Mouse (Mus musculus) urinary bladder, postnatal 14 days (tissue): ENCODE results near the gene Alox15.
A peak's percentile ranks its signal among the peaks of the same experiment; 100 is the strongest.
"Not testable (repeated sequence)": the region's sequence is repeated elsewhere in the genome, so short reads cannot be mapped to it uniquely, and the experiment has no call there.

ENCODE experiments used
- DNase-seq: peaks from one replicate; pipeline ENCODE4 v3.0.0; 2021; ENCODE audit warnings: low spot score

Alox15 gene

DNA sequence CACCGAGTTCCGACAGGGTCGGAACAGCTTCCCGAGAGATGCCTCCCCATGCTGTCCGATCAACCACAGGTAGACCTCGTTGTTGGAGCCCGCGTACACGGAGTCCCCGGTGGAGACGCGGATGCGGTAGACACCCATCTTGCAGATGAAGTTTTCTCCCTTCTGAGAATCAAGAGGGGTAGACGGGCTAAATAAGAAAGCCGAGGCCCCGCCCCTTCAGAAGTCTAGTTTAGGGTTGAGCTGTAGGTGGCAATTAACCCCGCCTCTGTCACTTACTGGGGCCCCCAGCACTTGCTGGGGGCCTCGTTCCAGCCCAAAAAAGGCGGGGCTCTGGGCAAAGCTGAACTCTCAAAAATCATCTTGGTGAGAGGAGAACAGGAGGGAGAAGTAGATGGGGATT is at the start of gene Alox15:
Alox15 (minus strand) TSS at position 164 of the 400 bp plus-strand sequence.
- no peak for DNase-seq

DNA sequence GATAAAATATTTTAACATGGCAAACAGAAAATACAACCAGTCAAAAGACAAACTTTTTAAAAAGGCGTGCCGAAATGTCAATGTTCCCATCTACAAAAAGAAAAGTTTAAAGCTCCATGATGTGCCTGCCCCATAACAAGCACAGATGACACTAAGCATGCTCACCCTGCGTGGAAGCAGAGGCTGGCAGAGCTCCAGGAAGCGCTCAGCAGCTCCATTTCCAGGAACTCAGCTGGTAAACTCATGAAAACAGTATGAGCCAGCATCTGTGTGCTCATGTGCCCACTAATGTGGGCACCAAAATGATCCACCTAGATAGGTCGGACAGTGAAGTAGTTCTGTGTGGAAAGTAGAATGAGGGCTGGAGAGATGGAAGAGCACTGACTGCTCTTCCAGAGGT is 37.6 kb upstream of the Alox15 start:
- DNase-seq, result no peak

GRCm38 (mm10) chr11:70387436-70387835 is 35.6 kb upstream of the Alox15 start:
- no peak for DNase-seq

- DNase-seq, result no peak
Measured at GRCm38 (mm10) chr11:70384136-70384535, 32.3 kb upstream of the Alox15 start.

GRCm38 (mm10) chr11:70381330-70381729 is 29.5 kb upstream of the Alox15 start:
- DNase-seq, result no peak

DNA sequence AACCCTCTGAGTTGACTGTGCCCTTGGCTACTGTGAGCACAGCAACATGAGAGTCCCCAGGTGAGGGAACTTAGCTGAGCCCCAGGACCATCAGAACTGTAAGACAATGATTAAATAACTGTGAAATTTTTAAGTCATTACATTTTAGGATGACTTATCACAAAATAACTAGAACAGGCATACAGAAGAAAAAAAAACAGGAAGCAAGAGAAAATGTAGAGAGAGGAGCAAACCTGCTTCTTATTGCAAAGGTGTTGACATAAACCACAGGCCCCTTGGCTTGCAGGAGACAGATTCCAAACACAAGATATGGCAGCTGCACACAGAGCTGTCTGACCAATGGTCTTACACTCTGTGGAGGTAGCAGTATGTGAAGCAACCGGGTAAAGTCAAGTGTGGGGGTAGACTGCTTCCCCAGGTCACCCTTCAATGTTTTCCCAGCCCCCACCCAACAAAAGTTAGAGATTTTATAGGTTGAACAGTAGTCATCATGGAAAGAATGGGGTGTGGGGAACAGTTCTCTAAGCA is 28.7 kb upstream of the Alox15 start:
- no peak for DNase-seq

DNA sequence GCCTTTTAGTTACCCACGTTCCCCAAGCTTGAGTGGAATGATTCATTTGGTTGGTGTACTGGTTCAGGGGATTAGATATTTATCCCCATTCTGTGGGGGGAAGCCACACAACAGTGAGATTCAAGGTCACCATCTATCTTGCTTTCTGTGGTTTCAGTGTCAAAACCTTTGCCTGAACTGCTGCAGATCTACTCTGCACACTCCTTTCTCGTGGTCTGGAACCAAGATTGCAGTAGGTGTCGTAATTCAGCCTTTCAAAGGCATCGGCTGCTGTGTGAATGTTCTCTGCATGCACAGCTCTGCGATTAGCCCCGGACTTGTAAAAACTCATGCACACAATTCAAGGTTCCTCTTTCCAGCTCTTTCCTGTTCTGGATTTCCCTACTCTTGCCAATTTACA is 24.2 kb upstream of the Alox15 start:
- DNase-seq, result no peak

- no peak for DNase-seq
Measured at GRCm38 (mm10) chr11:70374302-70374701, 22.5 kb upstream of the Alox15 start.

GRCm38 (mm10) chr11:70372849-70373557 is 21.2 kb upstream of the Alox15 start:
- DNase-seq, result no peak

GRCm38 (mm10) chr11:70372396-70372795 is 20.6 kb upstream of the Alox15 start:
- DNase-seq, result no peak

- DNase-seq, result not testable (repeated sequence)
Measured at GRCm38 (mm10) chr11:70368626-70369025, 16.8 kb upstream of the Alox15 start.

- DNase-seq, result not testable (repeated sequence)
Measured at GRCm38 (mm10) chr11:70367701-70368100, 15.9 kb upstream of the Alox15 start.

DNA sequence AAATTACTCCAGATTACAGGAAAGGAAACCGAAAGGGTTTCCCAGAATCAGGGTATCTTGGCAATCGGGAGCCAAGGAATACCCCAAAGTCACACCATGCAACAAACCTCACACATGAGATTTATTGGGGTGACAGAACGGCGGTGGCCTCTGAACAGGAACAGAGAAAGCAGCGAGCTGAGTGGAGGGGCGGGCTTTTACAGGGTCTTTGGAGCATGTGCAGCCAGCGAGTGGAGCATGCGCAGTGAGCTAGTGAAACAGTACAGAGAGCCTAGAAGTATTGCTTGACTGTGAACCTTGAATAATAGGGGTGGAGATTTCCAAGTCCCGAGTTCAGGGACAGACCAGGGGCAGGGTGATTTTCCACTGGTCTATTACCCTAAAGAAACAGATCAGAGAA is 3.2 kb downstream of the Alox15 start:
- DNase-seq, result no peak

DNA sequence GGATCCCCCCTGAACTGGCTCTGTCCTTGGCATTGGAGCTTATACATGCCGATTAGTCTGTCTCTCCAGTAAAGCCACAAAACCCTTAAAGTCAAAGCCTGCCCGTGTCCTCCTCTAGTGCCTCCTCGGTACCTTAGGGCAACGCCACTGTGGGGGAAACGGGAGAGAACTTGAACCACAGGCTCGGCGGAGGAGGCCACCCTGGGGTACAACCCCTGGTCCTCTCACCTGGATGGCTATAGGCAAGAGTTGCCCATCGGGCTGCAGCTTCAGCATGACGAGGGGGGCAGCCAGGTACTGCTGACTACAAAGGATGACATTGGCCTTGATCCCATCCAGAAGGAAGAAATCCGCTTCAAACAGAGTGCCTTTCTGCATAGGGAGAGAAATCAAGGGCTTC is 4.0 kb downstream of the Alox15 start:
- DNase-seq, result no peak

GRCm38 (mm10) chr11:70345546-70345945 is 6.3 kb downstream of the Alox15 start:
- DNase-seq, result no peak

DNA sequence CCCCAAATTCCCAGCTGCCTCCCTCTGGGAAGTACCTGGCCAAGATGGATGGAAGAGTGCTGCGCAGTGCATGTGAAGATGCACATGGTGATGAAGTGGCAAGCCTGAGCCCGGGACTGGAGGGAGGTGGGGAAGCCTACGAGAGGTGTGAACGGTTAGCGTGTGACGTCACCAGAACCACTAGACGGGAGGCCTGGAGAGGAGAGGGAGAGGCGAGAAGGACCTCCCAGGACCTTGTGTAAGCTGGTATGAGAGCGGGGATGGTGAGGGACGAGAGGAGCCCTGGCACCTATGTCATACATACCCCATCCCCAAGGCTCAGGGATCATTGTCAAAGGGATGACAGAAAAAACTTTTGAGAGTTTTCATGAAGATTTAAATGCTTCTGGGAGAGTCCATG is 6.8 kb downstream of the Alox15 start:
- no peak for DNase-seq

GRCm38 (mm10) chr11:70339481-70339880 is 12.3 kb downstream of the Alox15 start:
- DNase-seq, result no peak

DNA sequence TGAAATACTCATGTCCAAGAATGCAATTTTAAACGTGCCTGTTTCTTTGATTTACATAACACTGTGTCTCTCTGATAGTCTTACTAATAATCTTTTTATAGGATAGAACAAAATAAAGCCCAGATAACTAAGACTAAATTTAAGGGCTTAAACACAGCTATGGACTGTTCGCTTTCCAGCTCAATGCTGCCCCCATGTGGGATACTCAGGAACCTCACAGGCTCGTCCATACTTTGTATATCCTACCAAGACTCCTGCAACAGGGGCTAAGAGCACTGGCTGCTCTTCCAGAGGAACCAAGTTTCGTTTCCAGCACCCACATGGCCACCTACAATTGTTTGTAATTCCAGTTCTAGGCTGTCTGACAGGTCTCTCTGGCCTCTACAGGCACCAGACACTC is 17.4 kb downstream of the Alox15 start:
- DNase-seq, result peak; percentile 76

DNA sequence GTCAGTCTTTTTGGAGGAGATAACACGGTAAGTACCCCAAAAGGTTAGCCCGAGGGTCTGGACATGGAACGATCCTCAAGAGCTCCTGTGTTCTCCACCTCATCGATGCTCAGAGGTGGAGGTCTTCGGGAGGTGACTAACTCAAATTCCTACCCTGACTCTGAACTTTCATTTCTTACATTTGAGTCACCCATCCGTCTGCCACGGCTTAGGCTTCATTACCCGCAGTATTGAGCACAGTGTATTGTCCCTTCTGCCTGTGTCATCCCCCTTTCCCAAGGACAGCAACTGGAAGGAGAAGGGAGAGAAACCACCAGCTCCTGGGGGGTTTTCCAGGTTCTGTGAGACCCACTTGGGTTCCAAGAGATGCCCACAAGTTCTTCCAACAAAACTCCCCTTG is 27.1 kb downstream of the Alox15 start:
- DNase-seq, result no peak

DNA sequence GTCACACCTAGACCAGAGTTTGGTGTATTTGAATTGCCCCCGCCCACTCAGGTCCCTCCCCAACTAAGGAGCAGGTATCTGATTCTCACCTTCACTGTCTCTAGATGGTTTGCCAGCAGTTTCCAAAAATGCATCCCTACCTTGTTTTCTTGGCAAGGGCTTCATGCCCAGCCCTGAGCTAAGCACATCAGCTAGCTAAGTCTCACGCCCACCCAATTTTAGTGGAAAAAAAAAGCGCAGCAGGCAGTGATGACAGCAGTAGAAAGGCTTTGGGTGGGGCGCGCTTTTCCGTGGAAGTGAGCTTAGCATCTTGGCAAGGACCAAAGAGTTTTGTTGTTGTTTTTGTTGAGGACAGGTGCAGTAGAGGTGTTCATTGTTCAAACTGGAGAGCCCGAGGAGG is 29.3 kb downstream of the Alox15 start, which contains the start of gene Alox12e:
Alox12e (minus strand) TSS at position 101 of the 400 bp plus-strand sequence.
- no peak for DNase-seq

DNA sequence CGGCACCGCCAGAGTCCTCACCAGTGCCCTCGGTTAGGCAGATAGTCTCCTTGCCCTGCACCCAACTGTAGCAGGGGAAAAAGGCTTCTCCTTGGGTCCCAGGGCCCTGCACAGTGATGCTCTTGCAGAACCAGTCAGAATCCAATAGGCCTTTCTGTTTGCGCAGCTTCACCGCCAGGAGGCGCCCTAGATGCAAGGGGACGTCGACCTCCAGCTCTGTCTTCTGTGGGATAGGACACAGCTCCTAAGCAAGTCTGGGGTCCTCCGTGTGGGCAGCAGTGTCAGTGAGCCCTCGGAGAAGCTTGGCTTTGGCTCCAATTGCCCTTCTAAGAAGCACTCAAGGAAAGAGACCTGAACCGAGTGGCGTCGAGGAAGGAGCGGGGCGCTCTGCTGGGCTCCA is 30.2 kb downstream of the Alox15 start:
- peak; percentile 55 for DNase-seq

DNA sequence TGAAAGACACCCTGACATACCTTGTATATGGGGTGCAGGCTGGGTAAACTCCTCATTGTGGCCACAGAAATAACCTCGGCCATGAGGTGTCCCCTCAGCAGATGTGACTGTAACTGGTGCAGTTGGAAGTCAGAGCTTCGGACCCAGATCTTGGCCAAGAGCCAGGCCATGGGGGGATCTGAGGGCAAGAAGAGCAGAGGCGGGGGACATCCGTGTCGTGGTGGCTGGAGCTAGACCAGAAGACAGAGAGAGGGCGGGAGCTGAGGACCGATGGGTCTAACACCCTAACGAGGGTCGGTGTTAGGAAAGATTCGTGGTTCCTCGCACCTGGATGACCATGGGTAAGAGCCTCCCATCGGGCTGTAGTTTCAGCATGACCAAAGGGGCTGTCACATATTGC is 32.2 kb downstream of the Alox15 start:
- no peak for DNase-seq

GRCm38 (mm10) chr11:70313833-70314232 is 38.0 kb downstream of the Alox15 start:
- DNase-seq, result no peak

- peak; percentile 54 for DNase-seq
Measured at GRCm38 (mm10) chr11:70309341-70309740, 42.5 kb downstream of the Alox15 start.
